Mouse (Mus musculus): Measurements from ENCODE around the gene Pnpt1.

The Pnpt1 gene

DNA sequence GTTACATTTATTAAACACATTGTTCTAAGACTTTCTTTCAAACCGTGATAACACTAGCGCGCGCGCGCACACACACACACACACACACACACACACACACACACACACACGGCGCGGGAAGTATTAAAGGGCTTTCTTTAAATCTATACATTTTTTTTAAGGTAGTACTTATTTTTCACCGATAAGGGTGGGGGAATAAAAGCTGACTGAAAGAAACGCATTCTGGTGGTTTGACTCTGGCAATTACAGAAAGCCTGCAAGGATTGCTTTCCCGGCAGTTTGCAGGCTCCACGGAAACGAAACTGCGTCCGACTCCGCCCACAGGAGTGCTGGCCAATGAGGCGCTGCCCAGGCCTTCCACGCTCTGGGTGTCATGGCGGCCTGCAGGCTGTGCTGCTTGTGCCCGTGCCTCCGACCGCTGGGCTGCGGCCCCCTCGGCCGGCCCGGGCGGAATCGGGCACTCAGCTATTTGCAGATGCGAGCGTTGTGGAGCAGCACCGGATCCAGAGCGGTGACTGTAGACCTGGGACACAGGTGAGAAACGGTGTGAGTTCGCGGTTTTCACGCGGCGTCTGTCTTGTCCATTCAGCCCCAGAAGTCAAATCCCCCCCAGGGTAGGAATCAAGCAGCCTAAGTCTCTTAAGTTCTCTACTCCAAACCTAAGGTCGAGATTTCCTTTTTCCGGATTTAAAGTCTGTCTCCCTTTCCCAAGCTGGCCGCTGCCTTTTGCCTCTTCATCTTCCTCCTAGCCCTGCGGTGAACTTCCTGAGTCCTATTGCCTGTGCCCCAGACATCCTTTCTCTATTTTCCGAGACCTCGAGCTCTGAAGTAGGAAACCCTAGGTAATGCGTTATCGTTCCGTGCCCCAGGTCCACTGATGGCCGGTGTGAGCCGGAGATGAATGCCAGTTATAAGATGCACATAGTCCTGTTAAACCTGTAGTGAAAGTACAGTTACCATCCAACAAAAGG, at the start of gene Pnpt1:
Pnpt1 (plus strand) TSS at position 360 of the 971 bp plus-strand sequence.
- DNase-seq (ENCODE audit: low spot score in 2 of 2): peak; percentile 69 to 80

DNA sequence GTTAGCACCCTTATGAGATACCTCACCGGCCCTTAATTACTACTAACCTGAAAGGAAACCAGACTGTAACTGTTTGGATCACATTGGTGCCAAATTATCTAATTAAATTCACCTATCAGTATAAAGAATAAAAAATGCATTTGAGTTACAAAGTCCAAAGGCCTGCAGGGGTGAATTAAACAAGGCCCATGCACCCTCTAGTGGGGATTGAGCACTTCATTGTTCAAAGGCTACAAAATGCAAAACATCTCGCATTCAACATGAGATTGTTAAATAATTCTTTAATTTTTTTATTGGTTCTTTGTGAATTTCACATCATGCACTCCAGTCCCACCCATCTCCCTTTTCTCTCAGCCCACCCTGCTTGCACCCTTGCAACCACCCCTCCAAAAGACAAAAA, 38.1 kb upstream of the Pnpt1 start:
- no peak for DNase-seq (ENCODE audit: low spot score in 2 of 2)

DNA sequence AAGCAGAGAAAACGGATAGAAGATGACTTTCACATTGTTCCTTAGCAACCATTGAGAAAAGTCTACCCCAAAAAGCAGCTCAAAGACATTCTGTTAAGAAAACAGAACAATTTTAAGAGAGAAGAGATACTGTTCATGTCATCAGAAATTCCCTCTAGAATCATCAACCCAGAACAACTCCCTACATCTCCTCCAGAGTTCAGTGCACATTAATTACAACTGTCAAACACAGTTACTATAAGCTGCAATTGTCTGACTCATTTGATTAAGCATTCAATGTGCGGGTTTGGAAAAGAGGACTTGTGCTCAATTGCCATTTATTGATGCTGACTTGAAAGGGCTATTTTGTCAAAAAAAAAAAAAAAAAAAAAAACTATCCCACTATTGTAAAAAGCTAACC, 31.6 kb upstream of the Pnpt1 start:
- no peak for DNase-seq (ENCODE audit: low spot score in 2 of 2)

DNA sequence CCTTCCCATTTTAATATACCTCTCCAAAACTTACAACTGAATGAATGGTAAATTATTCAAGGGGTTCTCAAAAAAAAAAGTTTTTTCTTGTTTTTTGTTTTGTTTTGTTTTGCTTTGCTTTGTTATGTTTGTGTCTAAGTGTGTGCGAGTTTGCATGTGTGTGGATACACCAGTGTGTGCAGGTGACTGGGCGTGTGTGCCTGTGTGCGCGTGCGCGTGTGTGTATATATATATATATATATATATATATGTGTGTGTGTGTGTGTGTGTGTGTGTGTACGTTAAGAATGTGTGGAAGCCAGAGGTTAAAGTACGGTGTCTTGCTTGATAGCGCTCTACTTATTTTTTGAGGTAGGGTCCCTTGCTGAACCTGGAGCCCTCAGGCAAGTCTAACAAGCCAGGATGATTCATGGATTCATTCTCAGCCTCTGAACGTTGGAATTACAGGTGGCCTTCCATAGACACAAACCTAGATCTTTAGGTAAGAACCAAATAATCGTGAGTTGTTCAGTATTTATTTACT, 621 bp upstream of the Pnpt1 start:
- DNase-seq (ENCODE audit: low spot score in 2 of 2): peak in 1 of 2 experiments; percentile 4

DNA sequence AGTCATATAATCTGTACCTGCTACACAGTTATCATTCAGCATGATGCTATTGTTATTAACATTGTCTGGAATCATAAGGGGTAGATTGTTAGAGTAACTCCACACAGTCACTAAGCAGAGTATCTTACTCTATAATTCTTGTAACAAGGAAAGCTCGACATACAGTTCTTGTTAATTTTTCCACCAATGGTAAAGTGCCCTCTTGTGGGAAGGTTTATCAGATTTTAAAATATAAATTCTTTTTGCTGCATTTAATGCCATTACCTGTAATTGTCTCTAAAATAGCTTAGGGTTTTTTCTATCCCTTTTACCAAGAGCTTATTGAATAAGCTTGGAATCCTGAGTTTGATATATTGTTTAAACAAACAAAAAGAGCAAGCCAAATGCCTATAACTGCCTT, 10.1 kb downstream of the Pnpt1 start:
- DNase-seq (ENCODE audit: low spot score in 2 of 2): no peak

- no peak for DNase-seq (ENCODE audit: low spot score in 2 of 2)
Measured at GRCm38 (mm10) chr11:29148901-29149300, 18.4 kb downstream of the Pnpt1 start.

GRCm38 (mm10) chr11:29163569-29163968, 33.0 kb downstream of the Pnpt1 start:
- no peak for DNase-seq (ENCODE audit: low spot score in 2 of 2)

- peak; percentile 40 to 44 for DNase-seq (ENCODE audit: low spot score in 2 of 2)
Measured at GRCm38 (mm10) chr11:29171959-29172391, 41.4 kb downstream of the Pnpt1 start.

- peak; percentile 94 to 98 for DNase-seq (ENCODE audit: low spot score in 2 of 2)
Measured at GRCm38 (mm10) chr11:29172563-29173124, 42.1 kb downstream of the Pnpt1 start, which contains the start of gene Ppp4r3b. TSS of gene Ppp4r3b (plus strand) at chr11:29172890.

DNA sequence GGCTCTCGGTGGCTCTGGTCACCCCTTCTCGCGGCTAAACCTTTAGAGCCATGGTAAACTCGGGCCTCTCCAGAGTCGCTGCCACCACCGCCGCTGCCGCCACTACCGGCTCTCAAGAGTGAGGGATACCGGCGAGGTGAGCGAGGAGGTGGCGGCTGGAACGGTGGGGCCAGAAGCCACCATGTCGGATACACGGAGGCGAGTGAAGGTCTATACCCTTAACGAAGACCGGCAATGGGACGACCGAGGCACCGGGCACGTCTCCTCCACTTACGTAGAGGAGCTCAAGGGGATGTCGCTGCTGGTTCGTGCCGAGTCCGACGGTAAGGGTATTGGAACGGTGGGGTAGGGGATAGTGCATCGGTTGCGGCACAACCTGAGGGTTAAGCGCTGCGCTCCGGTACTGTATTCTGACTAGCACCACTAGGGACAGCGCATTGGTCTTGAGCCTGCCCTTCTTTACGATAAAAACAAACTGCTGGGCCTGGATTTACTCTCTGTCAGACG, 42.6 kb downstream of the Pnpt1 start:
- DNase-seq (ENCODE audit: low spot score in 2 of 2): peak; percentile 22 to 31

- no peak for DNase-seq (ENCODE audit: low spot score in 2 of 2)
Measured at GRCm38 (mm10) chr11:29173706-29174436, 43.3 kb downstream of the Pnpt1 start.

- no peak for DNase-seq (ENCODE audit: low spot score in 2 of 2)
Measured at GRCm38 (mm10) chr11:29179319-29179718, 48.8 kb downstream of the Pnpt1 start.

DNA sequence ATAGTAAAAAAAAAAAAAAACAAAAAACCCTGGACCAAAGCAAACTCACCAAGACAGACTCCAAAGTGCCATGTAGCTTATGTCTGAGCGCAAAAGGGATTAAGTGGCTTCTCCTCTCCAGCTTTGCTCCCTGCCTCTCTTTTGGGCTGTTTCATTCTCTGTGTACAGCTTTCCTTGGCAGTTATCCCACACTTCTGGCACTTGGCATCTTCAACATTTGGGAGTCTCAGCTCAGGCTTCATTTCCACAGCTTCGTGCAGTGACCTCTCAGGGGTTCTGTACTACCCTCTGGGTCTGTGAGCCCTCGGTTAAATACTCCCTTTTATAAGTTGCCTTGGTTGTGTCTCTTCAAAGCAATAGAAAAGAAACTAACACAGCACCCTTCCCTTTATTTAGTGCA, 50.1 kb downstream of the Pnpt1 start:
- no peak for DNase-seq (ENCODE audit: low spot score in 2 of 2)

GRCm38 (mm10) chr11:29181751-29182150, 51.2 kb downstream of the Pnpt1 start:
- DNase-seq (ENCODE audit: low spot score in 2 of 2): no peak

- DNase-seq (ENCODE audit: low spot score in 2 of 2): no peak
Measured at GRCm38 (mm10) chr11:29188981-29189380, 58.4 kb downstream of the Pnpt1 start.

- DNase-seq (ENCODE audit: low spot score in 2 of 2): no peak
Measured at GRCm38 (mm10) chr11:29203653-29204052, 73.1 kb downstream of the Pnpt1 start.

GRCm38 (mm10) chr11:29209774-29210173, 79.2 kb downstream of the Pnpt1 start:
- no peak for DNase-seq (ENCODE audit: low spot score in 2 of 2)

Data from frontal cortex, postnatal 25 days (tissue).